Mouse (Mus musculus) MN1 (cell line): ENCODE measurements around the gene Tmem106a.
A peak's percentile ranks its signal among the peaks of the same experiment; 100 is the strongest.
"Not testable (repeated sequence)": the region's sequence is repeated elsewhere in the genome, so short reads cannot be mapped to it uniquely, and the experiment has no call there.

ENCODE experiments used
- DNase-seq: peaks from one replicate; pipeline ENCODE4 v3.0.0-alpha.2; 2016; ENCODE audit warnings: low spot score

Tmem106a gene

GRCm38 (mm10) chr11:101582054-101583035, at the start of gene Tmem106a:
Tmem106a (plus strand) TSS chr11:101582242.
- peak; percentile 14 for DNase-seq

DNA sequence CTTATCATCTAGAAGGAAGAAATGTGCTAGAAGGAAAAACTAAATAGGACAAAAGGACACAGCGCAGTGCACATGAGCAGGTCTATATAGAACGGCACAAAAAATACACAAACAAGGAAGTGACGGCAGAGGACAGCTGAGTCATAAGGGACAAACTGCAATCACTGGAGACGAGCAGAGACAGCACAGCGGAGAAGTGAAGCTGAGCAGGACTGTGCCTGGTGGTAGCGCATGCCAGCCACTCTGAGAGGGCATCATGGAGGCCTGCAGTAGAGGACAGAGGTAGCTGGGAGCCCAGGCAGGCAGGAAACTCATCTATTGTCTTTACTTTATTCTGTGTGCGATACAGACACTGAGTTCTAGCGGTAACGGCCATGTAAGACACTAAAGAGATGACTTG, 38.5 kb upstream of the Tmem106a start:
- peak; percentile 45 for DNase-seq

DNA sequence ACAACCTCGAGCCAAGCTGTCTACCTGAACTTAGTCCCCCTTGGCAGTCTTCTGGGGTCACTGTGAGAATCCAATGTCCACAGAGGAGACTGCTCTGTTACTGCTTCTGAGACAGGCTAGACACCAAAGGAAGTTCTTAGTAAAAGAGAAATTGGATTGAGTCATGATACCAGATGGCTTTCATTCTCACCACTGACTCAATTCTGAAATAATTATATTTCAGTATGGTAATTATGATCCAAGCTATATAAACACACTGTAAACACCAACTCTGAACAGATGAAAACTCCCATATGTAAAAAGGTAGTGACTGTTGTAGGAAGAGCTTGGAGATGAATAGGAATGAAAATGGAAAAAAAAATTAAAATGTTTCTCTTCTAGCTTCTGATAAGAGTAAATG, 37.9 kb upstream of the Tmem106a start:
- no peak for DNase-seq

DNA sequence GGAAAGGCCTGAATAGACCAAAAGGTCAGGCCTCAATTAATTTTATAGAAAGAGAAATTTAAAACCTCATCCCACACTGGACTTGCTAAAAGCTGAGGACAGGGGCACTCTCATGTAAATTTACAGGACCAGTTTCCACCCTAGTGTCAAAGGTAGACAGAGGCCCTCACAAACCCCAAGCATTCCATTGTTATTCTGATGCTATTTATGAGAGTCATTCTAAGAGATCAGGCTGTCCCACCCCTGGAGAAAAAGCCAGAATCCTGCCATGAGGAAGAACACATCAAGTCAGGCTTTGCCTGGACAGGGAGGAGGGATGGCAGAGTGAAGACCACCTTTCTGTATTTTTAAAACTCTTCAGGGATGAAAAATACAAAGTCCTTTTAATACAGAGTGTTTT, 33.5 kb upstream of the Tmem106a start:
- no peak for DNase-seq

GRCm38 (mm10) chr11:101551751-101552475, 30.1 kb upstream of the Tmem106a start, which contains the start of the genes Brca1 and Nbr1:
Brca1 (minus strand) TSS chr11:101551955.
Nbr1 (plus strand) TSS chr11:101552149.
- peak; percentile 96 for DNase-seq

GRCm38 (mm10) chr11:101552476-101553300, 29.4 kb upstream of the Tmem106a start:
- peak; percentile 98 for DNase-seq

- DNase-seq = no peak
Observed at GRCm38 (mm10) chr11:101553354-101553930, 28.6 kb upstream of the Tmem106a start.

GRCm38 (mm10) chr11:101556541-101556940, 25.5 kb upstream of the Tmem106a start:
- no peak for DNase-seq

DNA sequence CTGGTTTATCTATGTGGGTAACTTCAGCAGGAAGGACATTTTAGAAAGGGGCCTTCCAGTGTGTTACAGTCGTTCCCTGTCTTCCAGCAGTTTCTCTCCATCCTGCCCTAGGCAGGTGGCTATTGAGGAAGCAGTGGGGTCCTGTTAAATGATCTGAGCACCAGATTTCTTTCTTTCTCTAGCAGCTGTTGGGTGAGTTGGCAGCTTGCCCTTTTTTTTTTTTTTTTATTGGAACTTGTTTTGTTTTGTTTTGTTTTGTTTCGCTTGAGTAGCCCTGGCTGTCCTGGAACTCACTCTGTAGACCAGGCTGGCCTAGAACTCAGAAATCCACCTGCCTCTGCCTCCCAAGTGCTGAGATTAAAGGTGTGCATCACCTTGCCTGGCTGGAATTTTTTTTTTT, 25.1 kb upstream of the Tmem106a start:
- peak; percentile 55 for DNase-seq

DNA sequence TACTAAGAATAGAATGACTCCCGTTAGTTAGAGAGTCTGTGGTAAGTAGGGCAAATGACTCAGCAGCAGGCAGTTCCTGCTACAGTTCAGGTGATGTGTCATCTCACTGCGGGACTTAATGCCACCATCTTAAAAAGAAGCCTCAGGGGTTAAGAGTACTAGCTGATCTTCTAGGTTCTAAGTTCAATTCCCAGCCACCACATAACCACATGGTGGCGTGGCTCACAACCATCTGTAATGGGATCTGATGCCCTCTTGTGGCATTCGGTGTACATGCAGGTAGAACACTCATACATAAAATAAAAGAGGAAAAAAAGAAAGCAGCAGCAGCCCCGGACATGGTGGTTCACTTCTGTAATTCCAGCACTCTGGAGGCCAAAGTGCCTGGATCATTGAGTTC, 19.7 kb upstream of the Tmem106a start:
- peak; percentile 72 for DNase-seq

GRCm38 (mm10) chr11:101568421-101568820, 13.6 kb upstream of the Tmem106a start:
- no peak for DNase-seq

DNA sequence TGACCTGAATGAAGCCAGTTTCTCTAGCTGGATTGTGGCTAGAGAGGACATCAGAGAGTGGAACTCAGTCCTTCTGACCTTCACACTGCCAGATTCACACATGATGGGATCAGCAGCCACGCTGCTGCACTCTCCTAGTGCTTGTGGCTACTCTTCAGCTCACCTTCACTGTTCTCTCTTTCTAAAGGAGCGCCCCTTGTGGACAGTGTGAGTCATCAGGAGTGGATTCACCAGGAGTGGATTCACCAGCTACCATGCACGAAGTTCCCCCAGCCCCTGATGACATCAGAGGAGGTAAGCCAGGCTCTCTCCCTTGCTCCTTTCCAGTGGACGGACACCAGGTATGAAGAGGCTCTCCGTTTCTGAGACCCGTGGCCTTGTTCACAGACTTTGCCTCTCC, 5.9 kb upstream of the Tmem106a start:
- no peak for DNase-seq

DNA sequence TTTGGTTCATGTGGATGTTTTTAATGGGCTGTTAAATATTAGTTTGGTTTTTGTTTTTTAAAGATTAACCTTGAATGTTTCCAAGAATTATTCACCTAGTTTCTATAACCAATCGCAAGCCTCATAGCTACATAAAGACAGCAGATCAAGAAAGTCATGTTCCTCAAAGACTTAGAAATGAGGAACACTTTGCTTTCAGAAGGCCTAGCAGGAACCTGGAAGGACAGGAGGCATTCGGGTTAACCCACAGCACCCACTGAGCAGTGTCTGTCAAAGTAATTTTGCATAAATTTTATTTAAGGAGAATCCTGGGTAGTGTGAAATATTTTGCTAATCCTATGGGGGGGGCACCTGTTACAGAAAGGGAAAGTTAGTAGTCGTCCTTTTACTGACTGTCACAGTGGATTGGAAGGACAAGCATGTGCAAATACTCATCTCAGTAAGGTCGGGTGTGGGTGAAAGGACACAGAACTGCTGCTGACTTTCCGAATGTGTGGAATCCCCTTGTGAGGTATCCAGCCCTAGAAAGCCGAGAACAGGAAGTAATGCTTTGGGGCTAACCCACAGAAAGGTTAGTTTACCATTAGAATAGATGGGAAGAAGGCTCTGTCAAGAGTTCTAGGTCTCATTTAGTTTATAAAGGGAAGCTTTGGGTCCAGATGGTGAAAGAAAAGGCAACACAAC, 819 bp upstream of the Tmem106a start:
- DNase-seq = no peak

DNA sequence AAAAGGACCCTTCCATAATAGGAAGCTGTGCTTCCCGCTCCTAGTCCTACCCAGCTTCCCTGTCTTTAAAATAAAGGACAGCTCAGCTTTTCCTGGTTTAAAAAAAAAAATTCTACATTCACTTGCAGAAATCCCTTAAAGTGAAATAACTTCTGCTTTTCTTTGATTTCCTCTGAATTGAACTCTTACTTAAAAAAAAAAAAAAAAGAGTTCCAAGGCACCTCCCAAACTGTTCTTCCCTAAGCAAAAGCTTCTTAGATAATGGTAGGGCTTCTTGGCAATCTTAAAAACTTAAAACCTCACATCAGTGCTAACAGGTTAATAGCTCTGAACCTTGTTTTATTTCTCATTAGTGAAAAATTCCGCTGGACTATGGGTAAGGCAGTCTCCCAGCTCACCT, 1.2 kb downstream of the Tmem106a start:
- no peak for DNase-seq

- DNase-seq = not testable (repeated sequence)
Observed at GRCm38 (mm10) chr11:101585031-101585430, 3.0 kb downstream of the Tmem106a start.

DNA sequence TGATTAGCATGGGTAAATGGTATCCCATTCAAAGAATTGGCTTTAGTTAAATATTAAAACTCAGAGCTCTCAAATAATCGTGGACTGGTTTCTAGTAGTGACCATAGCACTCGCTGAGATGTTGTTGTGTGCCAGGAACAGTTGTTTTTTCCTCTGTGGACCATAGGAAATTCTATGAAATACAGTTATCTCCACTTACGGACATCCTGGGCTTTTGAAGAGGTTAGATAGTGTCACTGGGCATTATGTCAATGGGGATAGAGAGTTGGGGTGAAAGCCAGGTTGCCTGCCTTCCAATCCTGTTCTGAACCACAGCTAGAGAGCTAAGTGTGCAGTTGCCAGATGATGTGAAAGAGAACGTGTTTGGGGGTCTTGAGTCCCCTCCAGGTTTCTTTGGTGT, 3.8 kb downstream of the Tmem106a start:
- DNase-seq = no peak

- peak; percentile 77 for DNase-seq
Observed at GRCm38 (mm10) chr11:101587676-101588075, 5.6 kb downstream of the Tmem106a start.

GRCm38 (mm10) chr11:101588868-101589267, 6.8 kb downstream of the Tmem106a start:
- no peak for DNase-seq

DNA sequence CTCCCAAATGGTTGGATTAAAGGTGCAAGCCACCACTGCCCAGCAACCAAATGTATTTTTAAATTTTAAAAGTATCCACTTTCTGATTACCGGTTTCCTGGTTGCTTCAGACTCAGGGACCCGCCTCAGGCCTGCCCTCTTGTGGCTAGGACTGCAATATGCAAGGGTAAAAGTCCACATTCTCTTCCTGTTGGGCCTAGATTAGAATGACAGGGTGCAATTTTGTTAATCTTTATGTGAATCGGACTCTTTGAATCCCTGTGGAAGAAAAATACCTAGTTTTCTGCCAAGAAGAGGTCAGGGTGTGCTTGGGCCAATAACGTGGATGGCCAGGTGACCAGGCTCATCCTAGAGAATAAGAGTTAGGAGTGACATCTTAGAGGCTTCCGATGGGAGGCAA, 7.4 kb downstream of the Tmem106a start:
- peak; percentile 56 for DNase-seq

DNA sequence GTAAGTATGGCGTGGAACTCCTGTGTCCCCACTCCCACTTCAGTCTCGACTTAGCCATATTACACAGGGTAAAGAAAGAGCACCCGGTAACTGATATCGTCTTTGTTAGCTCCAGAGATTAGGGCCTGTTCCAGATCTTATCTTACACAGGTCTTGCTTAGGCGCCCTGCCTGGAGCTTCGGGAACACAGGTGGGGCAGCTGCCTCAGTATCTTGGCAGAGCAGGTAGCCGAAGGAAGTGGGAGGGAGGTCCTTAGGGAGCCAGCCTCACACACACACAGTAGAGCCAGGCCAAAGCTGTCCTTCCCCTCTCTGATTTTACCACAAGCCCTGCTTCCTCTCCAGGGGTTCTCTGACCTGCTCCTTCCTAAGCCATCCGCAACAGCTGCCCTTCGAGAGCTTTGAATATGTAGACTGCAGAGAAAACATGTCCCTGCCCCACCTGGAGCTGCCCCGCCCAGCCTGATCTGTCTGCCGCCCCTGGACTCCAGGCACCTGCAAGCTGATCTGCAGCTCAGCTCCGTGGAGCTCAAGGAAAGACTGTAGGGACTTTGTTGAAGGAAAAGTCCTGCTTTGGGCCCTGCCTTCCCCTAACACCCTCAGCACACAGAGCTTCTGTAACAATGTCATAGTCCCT, 8.1 kb downstream of the Tmem106a start:
- DNase-seq = no peak

- no peak for DNase-seq
Observed at GRCm38 (mm10) chr11:101599156-101599555, 17.1 kb downstream of the Tmem106a start, which contains the start of gene Gm11634. Gm11634 (minus strand) TSS chr11:101599256.
